Comparison of ENCODE assay signal across 10 mouse cellular contexts in the genomic region with DNA sequence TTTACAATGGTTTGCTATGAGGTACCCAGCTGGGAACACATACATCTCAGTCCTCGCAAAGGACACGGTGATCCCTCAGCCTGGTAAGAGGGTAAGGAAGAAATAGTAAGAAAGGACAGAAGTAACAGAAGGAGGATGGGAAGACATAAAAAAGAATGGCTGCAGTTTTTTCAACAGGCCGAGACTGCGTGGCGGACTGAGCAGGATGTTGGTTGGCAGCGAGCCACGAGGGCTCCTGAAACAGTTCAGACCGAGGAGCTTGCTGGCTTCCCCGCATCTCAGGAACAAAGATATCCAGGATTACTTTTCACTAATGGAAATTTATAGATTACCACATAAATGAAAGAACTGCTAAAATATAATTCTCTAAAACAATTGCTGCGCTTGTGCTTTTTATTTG.
DNase-seq lines count a peak whose midpoint lies in the region; ATAC-seq lines count a peak whose summit lies in the region.
"Had no signal": no experiment of that assay in that cellular context is flagged by ENCODE, and none has a peak within 500 bp of the region (broad histone marks: within the 10 kb centered on the region; RNA-seq: fewer than 3 reads in every experiment).

No protein-coding gene starts in this region.

- no peak overlapping the region for H3K4me3 ChIP-seq in forebrain, embryonic 16.5 days (replicated peaks; ENCODE audit: low read length)
- H3K4me3 ChIP-seq in forebrain, embryonic 13.5 days, result no peak overlapping the region
- no peak overlapping the region for H3K4me3 ChIP-seq in midbrain, embryonic 14.5 days (replicated peaks; ENCODE audit: low read depth, low read length)
- no peak overlapping the region for H3K4me3 ChIP-seq in midbrain, embryonic 13.5 days (replicated peaks)
- no peak overlapping the region for H3K4me3 ChIP-seq in heart, embryonic 13.5 days
- H3K4me3 ChIP-seq: liver, embryonic 13.5 days had no signal

- peak; percentile 80 for DNase-seq in midbrain, embryonic 14.5 days
- peak; percentile 62 for DNase-seq in lung, postnatal 36 days
- no peak for DNase-seq in thymus, postnatal 14 days
- DNase-seq in spleen, postnatal 36 days (ENCODE audit: low spot score in 2 of 2), result no peak
- DNase-seq: liver, embryonic 13.5 days had no signal

- H3K9ac ChIP-seq in forebrain, embryonic 16.5 days (replicated peaks; ENCODE audit: low read depth, low read length), result 0 out of 2 replicates have a peak overlapping the region, but pooled peaks have one; percentile 19
- H3K9ac ChIP-seq in forebrain, embryonic 13.5 days, result no peak overlapping the region
- H3K9ac ChIP-seq in midbrain, embryonic 14.5 days (replicated peaks; ENCODE audit: low read length), result no peak overlapping the region
- H3K9ac ChIP-seq in midbrain, embryonic 13.5 days (replicated peaks), result no peak overlapping the region
- H3K9ac ChIP-seq in heart, embryonic 13.5 days, result no peak overlapping the region
- H3K9ac ChIP-seq: liver, embryonic 13.5 days had no signal

- ATAC-seq in forebrain, embryonic 16.5 days, result peak; percentile 33; the same call in 1 of the 2 replicates
- no peak for ATAC-seq in forebrain, embryonic 13.5 days
- ATAC-seq in midbrain, embryonic 14.5 days (ENCODE audit: low FRiP score, low TSS enrichment), result no peak
- ATAC-seq in midbrain, embryonic 13.5 days, result no peak
- no peak for ATAC-seq in heart, embryonic 13.5 days (ENCODE audit: extremely low read depth, insufficient number of reproducible peaks, low FRiP score, low TSS enrichment)

- no peaks in the 10 kb centered on the region for H3K36me3 ChIP-seq in forebrain, embryonic 16.5 days (ENCODE audit: control insufficient read depth, insufficient read depth)
- no peaks in the 10 kb centered on the region for H3K36me3 ChIP-seq in forebrain, embryonic 13.5 days (ENCODE audit: poor library complexity, severe bottlenecking)
- H3K36me3 ChIP-seq in midbrain, embryonic 14.5 days (ENCODE audit: control insufficient read depth, insufficient read depth, low read length), result no peaks in the 10 kb centered on the region
- H3K36me3 ChIP-seq in midbrain, embryonic 13.5 days, result no peaks in the 10 kb centered on the region
- H3K36me3 ChIP-seq in heart, embryonic 13.5 days, result no peaks in the 10 kb centered on the region
- H3K36me3 ChIP-seq: liver, embryonic 13.5 days had no signal

- no peak overlapping the region for H3K4me2 ChIP-seq in forebrain, embryonic 16.5 days (ENCODE audit: low read length)
- H3K4me2 ChIP-seq in forebrain, embryonic 13.5 days, result no peak overlapping the region
- no peak overlapping the region for H3K4me2 ChIP-seq in midbrain, embryonic 14.5 days (ENCODE audit: low read length)
- no peak overlapping the region for H3K4me2 ChIP-seq in midbrain, embryonic 13.5 days (replicated peaks)
- 0 out of 2 replicates have a peak overlapping the region, but pooled peaks have one; percentile 2 for H3K4me2 ChIP-seq in heart, embryonic 13.5 days
- H3K4me2 ChIP-seq: liver, embryonic 13.5 days had no signal

- H3K27me3 ChIP-seq in forebrain, embryonic 16.5 days (replicated peaks; ENCODE audit: control insufficient read depth, insufficient read depth, low read length), result no peaks in the 10 kb centered on the region
- no peaks in the 10 kb centered on the region for H3K27me3 ChIP-seq in forebrain, embryonic 13.5 days
- H3K27me3 ChIP-seq in midbrain, embryonic 14.5 days (ENCODE audit: control insufficient read depth, insufficient read depth, low read length), result no peaks in the 10 kb centered on the region
- no peaks in the 10 kb centered on the region for H3K27me3 ChIP-seq in midbrain, embryonic 13.5 days
- no peaks in the 10 kb centered on the region for H3K27me3 ChIP-seq in heart, embryonic 13.5 days (replicated peaks)
- H3K27me3 ChIP-seq: CH12.LX; liver, embryonic 13.5 days had no signal

- H3K9me3 ChIP-seq in forebrain, embryonic 16.5 days (ENCODE audit: control insufficient read depth, low read length), result no peaks in the 10 kb centered on the region
- H3K9me3 ChIP-seq in forebrain, embryonic 13.5 days (replicated peaks), result no peaks in the 10 kb centered on the region
- H3K9me3 ChIP-seq in midbrain, embryonic 14.5 days (ENCODE audit: control insufficient read depth, low read length), result no peaks in the 10 kb centered on the region
- no peaks in the 10 kb centered on the region for H3K9me3 ChIP-seq in midbrain, embryonic 13.5 days
- H3K9me3 ChIP-seq in heart, embryonic 13.5 days, result no peaks in the 10 kb centered on the region
- H3K9me3 ChIP-seq: liver, embryonic 13.5 days had no signal

- H3K27ac ChIP-seq in forebrain, embryonic 16.5 days (ENCODE audit: low read length), result no peak overlapping the region
- no peak overlapping the region; the same call in 1 of the 2 replicates for H3K27ac ChIP-seq in forebrain, embryonic 13.5 days
- no peak overlapping the region for H3K27ac ChIP-seq in midbrain, embryonic 14.5 days (replicated peaks; ENCODE audit: low read depth, low read length)
- H3K27ac ChIP-seq in midbrain, embryonic 13.5 days, result no peak overlapping the region; the same call in 1 of the 2 replicates
- H3K27ac ChIP-seq in heart, embryonic 13.5 days (replicated peaks), result no peak overlapping the region; the same call in 1 of the 2 replicates
- H3K27ac ChIP-seq: liver, embryonic 13.5 days had no signal

- peaks cover 19% of the 10 kb centered on the region for H3K4me1 ChIP-seq in forebrain, embryonic 16.5 days (replicated peaks; ENCODE audit: control insufficient read depth, insufficient read depth, low read length)
- H3K4me1 ChIP-seq in forebrain, embryonic 13.5 days, result peaks cover 24% of the 10 kb centered on the region
- no peaks in the 10 kb centered on the region for H3K4me1 ChIP-seq in midbrain, embryonic 14.5 days (ENCODE audit: control insufficient read depth, insufficient read depth, low read length)
- H3K4me1 ChIP-seq in midbrain, embryonic 13.5 days (replicated peaks), result 0 out of 2 replicates have a peak, but pooled peaks cover 8% of the 10 kb centered on the region
- H3K4me1 ChIP-seq in heart, embryonic 13.5 days, result peaks cover 14% of the 10 kb centered on the region
- H3K4me1 ChIP-seq: liver, embryonic 13.5 days had no signal

- WGBS in forebrain, embryonic 16.5 days, result 27% methylated on average over 10 of the region's 10 CpGs
- WGBS in forebrain, embryonic 13.5 days, result 42% methylated on average over 10 of the region's 10 CpGs
- 62% methylated on average over 10 of the region's 10 CpGs for WGBS in midbrain, embryonic 14.5 days
- WGBS in midbrain, embryonic 13.5 days, result 66% methylated on average over 10 of the region's 10 CpGs
- WGBS in heart, embryonic 13.5 days, result 39% methylated on average over 10 of the region's 10 CpGs

Comparison
In these comparisons a context has a peak if more than half of its experiments do, and no peak if none do; other contexts are left out.
1. DNase-seq: peak in midbrain, embryonic 14.5 days (single experiment) and lung, postnatal 36 days (single experiment); none in thymus, postnatal 14 days (single experiment) and spleen, postnatal 36 days (0 of 2).